Mouse (Mus musculus) spleen, adult 2 months (tissue): ENCODE measurements around the gene Tpm3.

Experiments used
- CTCF ChIP-seq: fragments of 200-500 bp; IDR thresholded peaks from 2 replicates; pipeline ENCODE4 v1.5.1; 2011; ENCODE audit warnings: mild to moderate bottlenecking, inconsistent platforms; ENCODE audit not compliant: insufficient read depth, insufficient read length, insufficient replicate concordance; ENCODE audit errors: extremely low read depth
- POLR2A ChIP-seq: fragments of 200-500 bp; IDR thresholded peaks from 2 replicates; pipeline ENCODE4 v1.6.1; 2011; ENCODE audit warnings: low read depth, low read length, inconsistent platforms

DNA sequence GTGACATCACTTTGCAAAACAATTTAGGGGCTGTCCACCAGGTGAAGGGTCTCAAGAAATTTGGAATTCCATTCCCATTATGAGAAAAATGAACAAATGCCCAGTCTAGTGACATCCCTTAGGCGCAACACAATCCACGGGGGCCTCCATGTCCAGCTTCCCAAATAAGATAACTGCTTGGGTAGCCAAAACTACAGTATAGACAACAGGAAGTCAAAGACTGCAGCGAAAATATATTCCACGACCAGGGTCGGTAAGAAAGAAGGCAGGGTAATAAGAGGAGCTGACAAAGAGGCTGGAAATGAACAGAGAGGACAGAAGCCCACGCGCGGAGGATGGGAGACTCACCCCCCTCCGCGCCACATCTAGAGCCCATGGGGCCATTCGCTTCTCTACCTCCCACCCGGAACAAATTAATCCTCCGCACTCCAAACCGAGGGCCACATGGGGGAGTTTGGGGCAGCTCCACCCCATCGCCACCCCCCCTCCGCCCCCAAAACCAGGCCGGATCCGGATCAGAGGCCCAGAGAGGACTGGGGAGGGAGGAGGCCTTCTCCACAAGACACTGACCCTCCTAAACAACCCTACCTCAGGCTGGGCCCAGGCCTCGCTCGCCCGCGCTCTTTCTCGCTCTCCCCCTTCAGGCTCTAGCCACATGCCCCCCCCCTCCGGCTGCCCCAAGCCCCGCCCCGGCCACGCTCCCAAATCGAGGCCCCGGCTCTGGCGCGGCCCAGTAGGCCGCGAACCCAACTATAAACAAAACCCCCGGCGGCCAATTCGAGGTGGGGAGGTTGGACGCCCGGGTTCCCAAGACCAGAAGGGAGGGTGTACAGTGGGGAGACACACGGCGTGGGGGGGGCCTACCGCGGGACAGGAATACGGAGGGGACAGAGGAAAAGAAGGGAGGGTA lies 20.8 kb upstream of the Tpm3 start, which contains the start of gene 4933434E20Rik:
- TF ChIP-seq CTCF, result no peak
- TF ChIP-seq POLR2A, result no peak
